Mouse (Mus musculus) cerebral cortex, adult 2 months (tissue): Measurements from ENCODE around the gene Card14.

Experiments used
- WGBS: fragments of 180-500 bp; shearing (Covaris S2); methylation state at CpG from one replicate; pipeline ENCODE4 v1.1.7; 2018; 5-methylcytosine and 5-hydroxymethylcytosine counted together

The Card14 gene

DNA sequence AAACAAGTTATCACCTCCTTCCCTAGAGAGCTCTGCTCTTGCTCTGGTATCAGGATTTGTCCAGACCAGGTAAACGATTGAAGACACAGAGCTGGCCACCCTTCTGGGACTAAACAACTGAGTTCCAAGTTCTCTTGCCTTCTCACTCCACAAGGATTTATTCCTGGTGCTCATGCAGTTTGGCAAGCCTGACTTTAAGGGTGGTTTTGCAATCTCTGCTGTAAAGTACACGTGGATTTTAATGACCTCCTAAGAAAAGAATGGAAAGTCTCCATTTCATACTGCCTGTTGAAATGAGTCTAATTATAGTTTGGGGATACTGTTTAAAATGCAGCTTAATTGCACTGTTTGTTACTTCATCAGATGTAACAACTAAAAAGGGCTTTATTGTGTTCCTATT is 6.6 kb upstream of the Card14 start:
- WGBS: 14% methylated on average over 2 of the region's 2 CpGs

DNA sequence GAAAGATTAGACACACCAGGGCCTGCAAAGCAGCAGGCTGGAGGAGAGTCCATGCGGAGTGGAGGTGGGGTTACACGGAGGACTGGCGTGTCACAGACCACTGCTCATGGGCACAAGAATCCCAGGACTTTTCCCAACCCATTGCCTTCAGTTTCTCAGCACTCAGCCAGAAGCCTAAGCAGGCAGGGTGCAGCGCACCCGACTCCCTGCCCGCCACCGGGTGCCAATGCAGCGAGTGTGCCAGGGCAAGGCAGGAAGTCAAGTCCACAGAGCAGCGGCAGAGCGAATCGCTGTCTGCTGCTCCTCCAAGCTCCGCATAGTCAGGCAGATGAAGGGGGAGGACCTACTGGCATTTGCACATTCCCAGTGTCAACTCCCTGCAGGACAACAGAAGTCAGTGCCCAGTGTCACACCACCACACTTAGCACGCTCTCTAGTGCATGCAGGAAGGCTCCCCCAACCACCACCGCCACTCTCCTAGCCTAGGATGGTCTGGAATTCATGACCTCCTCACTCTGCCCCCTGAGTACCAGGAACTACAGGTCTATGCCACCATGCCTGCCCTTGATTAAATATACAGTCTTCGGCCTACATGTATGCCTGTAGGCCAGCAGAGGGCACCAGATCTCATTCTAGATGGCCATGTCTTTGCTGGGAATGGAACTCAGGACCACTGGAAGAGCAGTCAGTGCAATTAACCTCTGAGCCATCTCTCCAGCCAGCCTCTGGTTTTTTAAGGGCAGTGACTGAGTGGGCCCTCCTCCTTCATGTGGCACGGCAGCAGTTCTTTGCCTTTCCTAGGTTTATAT is 2.5 kb upstream of the Card14 start:
- 46% methylated on average over 16 of the region's 16 CpGs for WGBS

DNA sequence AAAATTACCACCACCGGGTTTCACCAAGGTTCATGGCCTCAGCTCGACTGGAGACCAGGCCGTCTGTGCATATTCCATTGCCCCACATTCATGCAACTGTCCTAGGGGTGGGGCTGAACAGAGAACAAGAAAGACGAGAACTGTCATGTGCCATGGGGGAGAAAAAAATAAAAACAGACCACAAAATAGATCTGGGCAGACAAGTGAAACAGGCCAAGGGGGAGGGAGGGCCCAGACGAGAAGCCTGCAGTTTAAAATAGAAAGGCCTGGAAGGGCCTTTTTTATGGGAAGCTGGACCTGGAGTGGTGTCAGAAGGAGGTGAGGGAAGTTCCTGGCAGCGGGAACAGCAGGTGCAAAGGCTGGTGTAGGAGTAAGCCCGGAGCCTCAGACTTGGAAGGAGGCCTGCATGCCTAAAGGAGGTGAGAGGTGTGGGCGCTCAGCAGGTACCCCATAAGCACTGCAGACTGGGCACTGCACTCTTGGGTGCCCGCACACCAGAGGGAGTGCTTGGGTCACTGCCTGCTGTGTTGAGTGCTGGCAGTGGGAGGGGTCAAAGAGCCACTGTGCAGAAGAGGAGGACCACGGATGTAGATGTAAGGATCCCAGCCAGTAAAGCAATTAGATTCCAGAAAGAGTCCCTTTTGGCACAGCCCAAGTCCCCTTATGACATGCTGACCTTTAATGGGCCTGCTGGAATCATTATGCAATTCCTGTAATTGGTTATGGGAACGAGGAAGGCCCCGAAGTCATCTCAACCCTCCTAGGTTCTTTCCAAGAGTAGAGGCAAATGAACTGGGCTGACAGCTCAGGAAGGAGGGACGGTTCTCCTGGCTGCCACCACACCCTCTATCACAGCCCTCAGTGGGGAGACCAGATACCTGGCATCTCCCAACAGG is 558 bp upstream of the Card14 start:
- WGBS: 60% methylated on average over 13 of the region's 13 CpGs

DNA sequence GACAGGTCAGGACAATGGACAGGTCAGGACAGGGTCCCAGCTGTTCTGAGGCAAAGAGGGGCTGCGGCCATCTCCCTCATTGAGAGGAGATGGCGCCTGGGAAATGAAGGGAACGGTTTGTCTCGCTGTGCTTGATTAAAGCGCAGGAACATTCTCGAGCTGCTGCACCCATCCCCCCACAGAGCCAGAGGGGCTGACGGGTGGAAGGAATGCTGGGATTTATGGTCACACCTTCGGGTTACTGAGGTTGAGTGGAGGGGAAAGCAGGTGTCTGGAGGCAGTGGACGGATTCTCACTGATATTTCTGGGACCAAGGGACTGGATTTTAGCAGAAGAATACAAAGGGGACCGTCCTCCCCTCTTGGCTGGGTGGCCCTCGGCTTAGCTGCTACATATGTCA is 348 bp downstream of the Card14 start:
- WGBS: 42% methylated on average over 11 of the region's 11 CpGs

DNA sequence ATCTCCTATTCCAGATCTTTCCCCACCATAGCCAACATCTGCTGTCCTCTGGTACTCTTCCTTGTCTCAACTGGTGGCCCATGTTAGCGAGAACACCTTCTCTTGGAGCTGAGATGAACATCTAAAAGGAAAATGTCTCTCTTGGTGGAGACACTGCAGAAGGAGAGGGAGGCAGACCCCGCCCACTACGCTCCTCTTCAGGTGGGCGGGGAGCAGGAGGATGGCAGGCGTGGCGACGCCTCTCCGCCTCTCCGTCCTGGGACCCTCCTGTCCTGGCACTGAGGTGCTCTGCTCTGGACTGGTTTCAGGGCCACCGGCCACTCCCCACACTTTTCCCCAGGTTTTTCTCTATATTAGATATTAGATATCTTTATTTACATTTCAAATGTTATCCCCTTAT is 3.1 kb downstream of the Card14 start:
- WGBS: 21% methylated on average over 10 of the region's 10 CpGs

DNA sequence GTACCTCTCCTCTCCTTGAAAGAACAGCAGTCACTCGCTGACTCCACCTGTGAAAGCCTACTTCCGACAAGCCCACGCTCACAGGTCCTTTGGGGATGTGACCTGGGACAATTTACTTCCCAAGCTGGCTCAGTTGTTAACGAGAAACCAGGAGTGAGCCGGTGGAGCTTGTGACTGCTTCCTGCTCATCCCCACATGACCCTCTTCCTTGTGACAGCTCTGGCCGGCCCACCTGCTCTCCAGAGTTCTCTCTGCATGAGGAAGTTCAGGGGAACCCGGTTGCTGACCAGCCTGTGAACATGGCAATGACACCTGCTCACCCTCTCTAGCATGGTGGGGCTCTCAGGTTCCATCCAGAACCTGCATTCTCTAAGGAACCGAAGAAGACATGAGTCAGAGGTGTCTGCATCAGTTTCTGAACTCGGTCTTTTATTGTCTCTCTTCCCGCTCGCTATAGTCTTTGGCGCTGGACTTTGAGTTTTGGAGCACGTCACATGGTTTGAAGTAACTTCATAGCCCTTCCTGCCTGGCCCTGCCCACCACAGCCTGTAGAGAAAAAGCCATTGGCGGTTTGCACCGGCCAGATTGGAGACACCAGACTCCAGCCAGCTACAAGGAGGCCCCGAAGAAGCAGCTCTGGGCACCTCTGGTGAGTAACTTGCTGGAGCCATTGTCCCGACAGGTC is 6.8 kb downstream of the Card14 start:
- WGBS: 81% methylated on average over 17 of the region's 17 CpGs

DNA sequence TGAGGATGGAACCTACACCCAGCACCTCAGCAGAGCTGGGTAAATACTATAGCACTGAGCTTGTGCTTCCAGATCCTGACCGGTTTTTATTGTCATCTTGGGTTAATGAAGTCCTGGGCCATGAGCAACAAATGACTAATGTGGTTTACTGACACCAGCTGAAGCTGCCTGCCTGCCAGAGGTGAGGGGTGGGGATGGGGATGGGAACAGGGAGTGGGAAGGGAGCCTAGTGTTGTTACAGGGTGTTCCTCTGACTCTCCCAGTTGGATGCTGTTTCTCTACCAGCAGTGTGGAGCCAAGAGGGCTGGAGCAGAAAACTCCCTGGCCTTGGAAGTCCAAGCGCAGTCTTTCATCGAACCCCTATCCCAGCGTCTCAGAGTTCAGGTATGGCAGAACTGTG is 9.2 kb downstream of the Card14 start:
- WGBS: 74% methylated on average over 4 of the region's 4 CpGs

DNA sequence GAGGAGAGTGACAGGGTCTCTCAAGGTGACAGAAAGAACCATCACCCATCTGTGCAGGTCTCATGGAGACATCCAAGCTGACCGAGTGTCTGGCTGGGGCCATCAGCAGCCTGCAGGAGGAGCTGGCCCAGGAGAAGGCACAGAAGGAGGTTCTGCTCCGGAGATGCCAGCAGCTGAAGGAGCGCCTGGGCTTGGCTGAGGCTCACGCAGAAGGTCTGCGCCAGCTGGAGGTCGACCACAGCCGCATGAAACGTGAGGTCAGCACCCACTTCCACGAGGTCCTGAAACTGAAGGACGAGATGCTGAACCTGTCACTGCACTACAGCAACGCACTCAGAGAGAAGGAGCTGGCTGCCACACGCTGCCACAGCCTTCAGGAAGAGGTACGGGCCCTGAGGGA is 15.0 kb downstream of the Card14 start:
- WGBS: 72% methylated on average over 13 of the region's 13 CpGs

DNA sequence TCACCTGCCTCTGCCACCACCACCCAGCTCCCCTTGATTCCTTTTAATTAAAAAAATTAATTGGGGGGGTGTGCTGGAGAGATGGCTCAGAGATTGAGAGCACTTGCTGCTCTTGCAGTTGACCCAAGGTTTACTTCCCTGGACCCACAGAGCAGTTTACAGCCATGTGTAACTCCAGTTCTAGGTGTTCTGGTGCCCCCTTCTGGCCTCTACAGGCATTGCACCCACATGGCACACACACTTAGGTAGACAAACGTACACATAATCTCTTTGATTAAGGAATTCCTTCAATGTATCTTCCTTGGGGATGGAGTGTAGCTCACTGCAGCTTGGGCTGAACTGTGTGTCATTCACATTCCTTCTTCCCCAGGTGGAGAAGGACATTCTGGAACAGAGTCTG is 17.5 kb downstream of the Card14 start:
- WGBS: 89% methylated on average over 1 of the region's 1 CpGs

DNA sequence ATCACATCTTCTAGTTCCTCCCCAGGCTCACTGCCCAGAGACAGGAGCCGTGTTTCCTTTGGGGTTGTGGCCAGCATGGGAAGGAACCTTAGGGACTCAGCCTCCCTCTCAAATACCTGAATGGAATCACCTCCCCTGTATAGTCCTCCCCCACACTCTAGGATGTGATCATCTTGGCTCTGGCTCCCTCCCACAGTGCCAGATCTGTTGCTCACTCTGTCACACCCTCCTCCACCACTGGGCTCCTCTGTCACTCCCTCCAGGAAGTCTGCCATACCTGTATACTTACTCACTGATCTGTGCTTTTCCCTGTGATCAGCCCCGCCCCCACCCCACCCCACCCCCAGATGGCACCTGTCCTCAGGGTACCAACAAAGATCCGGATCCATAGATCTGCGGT is 23.0 kb downstream of the Card14 start:
- WGBS: 55% methylated on average over 4 of the region's 4 CpGs

DNA sequence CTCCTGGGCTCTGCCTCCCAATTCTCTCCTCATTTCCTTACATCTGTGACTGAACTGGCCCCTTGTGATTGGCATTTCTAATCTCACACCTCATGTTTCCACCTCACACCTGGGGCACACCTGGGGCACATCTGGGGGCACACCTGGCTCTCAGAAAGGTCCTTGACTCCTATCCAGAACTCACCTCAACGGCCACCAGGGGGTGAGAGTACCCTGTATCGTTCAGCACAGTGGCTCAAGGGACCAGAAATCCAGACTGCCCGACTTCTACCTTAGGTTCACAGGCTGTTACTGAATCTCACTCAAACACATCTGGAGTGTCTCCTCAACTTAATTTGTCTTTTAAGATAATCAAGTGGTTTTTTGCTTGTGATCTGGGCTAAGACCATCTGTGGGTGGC is 24.4 kb downstream of the Card14 start:
- 49% methylated on average over 3 of the region's 3 CpGs for WGBS

DNA sequence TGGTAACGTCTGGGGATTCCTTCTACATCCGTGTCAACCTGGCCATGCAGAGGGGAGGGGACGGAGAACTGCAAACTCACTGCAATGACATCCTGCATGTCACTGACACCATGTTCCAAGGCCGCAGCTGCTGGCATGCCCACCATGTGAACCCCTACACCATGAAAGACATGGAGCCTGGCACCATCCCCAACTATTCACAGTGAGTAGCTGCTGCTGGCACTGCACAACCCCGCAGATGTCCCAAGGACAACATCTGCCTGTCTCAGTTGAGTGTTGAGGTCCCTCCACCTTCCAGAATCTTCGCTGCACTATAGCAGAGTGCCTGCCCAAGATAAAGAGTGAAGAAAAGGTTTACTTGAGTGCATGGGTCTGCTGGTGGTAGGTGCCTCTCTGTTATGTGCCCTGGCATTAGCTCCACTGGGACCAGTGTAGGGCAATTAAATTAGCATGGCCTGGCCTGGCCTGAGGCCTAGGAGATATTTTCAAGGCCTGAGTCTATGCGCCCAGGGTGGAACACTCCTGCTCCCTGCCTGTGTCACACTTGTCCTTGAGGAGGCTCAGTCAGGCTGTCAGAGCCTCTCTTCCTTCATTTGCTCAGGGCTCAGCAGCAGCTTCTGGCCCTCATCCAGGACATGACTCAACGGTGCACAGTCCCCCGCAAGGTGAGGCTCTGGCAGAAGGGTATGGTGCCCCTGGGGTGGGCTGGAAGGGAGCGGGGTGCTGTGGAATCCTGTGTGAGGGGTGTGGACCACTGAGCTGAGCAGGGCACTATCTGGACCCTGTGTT is 30.9 kb downstream of the Card14 start:
- 71% methylated on average over 10 of the region's 10 CpGs for WGBS

DNA sequence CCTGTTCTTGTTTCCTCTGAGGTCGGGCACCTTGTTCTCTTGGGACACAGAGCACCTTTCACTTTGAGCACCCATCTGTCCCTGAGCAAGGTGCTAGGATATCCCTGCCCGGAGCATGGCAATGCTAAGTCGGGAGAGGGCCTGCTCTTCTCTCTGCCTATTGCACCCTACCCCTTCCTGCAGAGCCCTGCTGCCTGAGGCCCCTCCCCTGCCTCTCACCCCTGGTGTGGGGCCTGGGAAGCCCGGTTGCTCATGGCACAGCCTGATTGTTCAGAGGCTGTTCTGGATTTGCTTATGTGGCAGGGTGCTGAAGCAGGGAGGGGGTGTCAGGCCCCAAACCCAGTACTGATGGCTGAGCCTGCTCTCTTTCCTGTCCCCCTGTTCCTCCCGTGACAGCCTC is 31.6 kb downstream of the Card14 start:
- 60% methylated on average over 5 of the region's 5 CpGs for WGBS

DNA sequence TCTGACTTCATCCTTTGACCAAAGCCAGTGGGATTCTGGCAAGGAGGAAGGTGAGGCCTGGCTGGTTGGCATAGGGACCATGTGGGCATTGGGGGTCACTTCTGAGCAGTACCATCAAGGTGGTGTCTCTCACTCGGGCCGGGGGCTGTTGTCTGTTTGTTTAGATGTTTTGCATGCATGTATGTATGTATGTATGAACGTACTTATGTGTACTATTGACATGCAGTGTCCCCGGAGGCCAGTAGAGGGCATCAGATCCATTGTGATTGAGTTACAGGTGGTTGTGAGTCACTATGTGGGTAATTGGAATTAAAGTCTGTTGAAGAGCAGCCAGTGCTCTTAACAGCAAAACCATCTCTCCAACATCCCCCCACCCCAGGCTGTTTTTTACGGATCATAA is 32.1 kb downstream of the Card14 start:
- WGBS: 7% methylated on average over 5 of the region's 5 CpGs

DNA sequence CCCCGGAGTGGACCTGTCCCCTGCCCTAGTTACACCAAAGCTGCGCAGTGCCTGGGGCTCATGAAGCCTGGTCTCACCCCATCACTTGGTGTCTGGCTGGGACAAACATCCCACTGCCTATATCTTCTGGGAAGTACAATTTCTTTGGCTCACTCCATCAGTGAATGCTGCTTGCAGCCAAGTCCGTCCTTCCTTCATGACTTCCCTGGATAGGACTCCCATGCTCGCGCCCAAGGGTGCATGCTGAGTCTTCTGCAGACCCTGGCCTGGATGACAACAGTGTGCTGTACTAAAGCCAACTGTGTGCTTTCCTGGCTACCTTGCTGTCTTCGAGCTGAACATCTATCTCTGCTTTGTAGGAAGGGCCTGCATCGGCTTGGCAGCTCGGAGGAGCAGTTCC is 36.6 kb downstream of the Card14 start:
- WGBS: 90% methylated on average over 8 of the region's 8 CpGs

DNA sequence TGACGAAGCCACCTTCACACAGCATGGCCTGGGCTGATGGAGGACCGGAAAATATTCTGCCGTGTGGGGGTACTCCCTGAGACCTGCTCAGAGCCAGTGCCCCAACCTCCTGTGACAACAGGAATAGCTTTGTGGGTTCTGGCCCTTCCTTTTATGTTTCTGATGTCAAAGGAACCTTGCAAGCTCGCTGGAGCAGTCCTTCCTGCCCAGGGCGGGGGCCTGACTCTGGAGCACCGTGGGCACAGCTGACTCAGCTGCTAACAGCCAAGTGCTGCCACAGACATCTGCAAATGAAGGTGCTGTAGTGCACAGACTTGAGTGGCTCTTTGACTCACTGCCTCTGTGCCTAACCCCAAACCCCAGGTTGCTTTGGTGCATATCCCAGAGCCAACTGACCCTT is 37.3 kb downstream of the Card14 start:
- 80% methylated on average over 6 of the region's 6 CpGs for WGBS

DNA sequence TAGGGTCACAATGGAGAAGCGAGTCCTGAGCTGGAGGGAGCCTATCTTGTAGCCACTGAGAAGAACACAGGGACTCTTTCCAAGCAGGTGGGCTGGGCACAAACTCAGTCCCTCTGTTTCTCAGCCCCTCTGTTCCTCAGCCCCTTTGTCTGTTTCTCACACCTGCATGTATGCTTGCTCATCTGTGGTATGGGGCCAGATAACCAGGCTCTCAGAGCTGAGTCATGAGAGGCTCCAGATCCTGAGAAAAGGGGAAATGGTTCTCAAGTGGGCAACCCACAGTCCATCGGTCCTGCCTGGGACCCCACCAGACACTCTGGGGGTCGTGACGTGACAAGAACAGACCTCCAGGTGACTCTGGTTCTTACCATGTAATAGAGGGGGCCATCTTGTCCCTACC is 39.6 kb downstream of the Card14 start:
- WGBS: 81% methylated on average over 4 of the region's 4 CpGs

DNA sequence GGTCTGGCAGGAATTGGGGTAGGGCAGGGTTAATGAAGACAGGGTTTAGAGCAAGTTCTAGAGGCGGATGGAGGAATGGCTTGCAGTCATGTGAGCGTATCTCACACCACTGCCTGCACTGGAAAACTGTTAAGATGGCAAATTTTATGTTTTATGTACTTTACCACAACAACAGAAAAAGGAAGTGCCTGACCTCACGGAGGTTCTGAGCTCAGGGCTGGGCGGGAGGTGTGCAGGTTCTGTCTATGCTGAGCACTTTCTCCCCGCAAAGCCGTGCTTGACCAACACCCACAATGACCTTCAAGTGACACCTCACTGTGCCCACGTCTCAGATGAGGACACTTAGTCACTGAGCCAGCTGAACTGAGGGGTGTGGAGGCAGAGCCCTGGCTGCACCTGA is 44.5 kb downstream of the Card14 start:
- WGBS: 88% methylated on average over 7 of the region's 7 CpGs

DNA sequence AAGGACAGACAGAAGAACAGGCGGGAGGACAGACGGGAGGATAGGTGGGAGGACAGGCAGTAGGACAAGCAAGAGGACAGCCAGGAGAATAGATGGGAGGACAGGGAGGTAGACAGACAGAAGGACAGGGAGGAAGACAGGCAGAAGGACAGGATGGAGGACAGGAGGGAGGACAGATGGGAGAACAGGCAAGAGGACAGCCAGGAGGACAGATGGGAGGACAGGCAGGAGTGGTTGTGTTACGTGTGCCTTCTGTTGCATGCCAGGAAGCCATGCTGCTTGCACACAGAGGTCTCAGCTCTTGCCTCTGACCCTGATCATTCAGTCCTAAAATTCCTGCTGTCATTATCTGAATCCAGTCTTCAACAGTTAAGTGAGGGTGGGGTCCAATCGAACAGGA is 46.4 kb downstream of the Card14 start:
- 91% methylated on average over 4 of the region's 4 CpGs for WGBS

DNA sequence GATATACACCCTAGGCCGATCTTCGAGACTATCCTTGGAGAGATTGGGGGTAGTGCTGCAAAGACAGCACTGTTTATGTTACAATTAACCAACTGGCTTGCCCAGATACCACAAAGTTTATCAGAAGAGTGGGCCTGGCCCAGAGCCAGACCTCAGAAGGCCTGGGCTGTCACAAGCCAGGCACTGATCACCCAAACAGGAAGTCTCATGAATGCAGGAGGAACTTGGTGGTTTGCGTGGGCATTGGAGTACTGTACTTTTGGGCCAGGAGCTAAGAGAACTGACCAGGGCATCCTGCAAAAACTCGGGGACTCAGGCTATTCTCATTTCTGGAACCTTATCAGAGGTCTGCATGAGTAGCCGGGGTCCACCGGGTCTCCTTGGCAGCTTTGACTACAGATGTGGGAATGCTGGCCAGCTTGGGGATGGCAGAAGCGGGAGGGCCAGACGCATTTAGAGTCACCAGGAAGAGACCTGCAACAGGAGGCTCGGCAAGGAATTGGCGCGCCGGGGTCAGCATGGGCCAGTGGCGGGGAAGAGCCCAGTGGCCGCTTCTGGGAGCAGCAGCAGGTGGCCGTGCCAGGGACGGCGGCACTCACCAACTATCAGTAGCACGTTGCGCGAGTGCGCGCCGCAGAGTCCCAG is 47.4 kb downstream of the Card14 start:
- 8% methylated on average over 23 of the region's 23 CpGs for WGBS
